8 mouse cellular contexts compared by ENCODE assay signal in the genomic region with DNA sequence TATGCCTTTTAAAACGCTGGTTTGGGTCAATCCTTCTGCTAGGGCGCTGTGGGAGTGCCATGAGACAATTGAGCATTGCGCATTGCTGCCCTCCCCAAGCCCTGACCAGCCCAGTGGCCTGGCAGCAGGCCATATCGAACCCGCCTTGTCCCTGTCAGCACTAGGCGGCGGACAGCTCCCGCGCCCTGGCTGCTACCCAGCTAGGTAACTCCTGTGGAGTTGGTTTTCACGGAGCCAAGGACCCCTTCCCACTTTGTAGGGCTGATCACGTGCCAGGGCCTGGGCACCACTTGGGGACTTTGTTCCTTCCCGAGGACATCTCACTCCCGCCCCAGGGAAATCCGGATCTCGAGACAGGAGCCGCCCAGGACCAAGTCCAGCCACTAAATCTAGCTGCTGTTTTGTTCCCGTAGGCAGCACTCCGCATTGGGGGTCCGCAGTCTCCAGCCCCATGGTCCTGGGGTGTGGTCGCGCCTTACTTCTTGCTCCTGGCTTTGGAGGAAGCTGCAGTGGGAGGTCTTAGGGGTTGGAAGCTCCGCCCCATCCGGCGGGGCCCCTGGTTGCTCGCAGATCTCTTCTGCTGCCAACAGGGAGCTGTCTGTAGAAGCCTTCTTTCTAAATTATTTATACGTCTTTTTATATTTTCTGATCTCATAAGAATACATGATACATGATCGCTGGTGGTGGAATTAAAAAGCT. TPM values are rescaled to one million over a fixed set of nuclear protein-coding genes. Genes with fewer than 3 reads are reported as not detected.
DNase-seq lines count a peak whose midpoint lies in the region; ATAC-seq and TF ChIP-seq lines count a peak whose summit lies in the region.

No protein-coding gene starts in this region.

- no peak overlapping the region for H3K9ac ChIP-seq in liver, embryonic 12.5 days
- H3K9ac ChIP-seq in hindbrain, embryonic 16.5 days (ENCODE audit: low read depth, low read length): peak overlapping the region; percentile 19; the same call in 1 of the 2 replicates
- H3K9ac ChIP-seq in midbrain, embryonic 11.5 days (ENCODE audit: low read length): no peak overlapping the region; the same call in 1 of the 2 replicates
- no peak overlapping the region for H3K9ac ChIP-seq in stomach, postnatal 0 days (ENCODE audit: low read length)

- WGBS in liver, embryonic 12.5 days (ENCODE audit: insufficient replicate concordance): 9% methylated on average over 27 of the region's 27 CpGs
- WGBS in hindbrain, embryonic 16.5 days: 5% methylated on average over 27 of the region's 27 CpGs
- WGBS in midbrain, embryonic 11.5 days: 7% methylated on average over 27 of the region's 27 CpGs
- WGBS in stomach, postnatal 0 days: 8% methylated on average over 27 of the region's 27 CpGs

- no peaks in the 10 kb centered on the region for H3K9me3 ChIP-seq in liver, embryonic 12.5 days (replicated peaks)
- no peaks in the 10 kb centered on the region for H3K9me3 ChIP-seq in hindbrain, embryonic 16.5 days (ENCODE audit: control insufficient read depth, low read length)
- H3K9me3 ChIP-seq in midbrain, embryonic 11.5 days (ENCODE audit: control insufficient read depth, low read length): no peaks in the 10 kb centered on the region
- H3K9me3 ChIP-seq in stomach, postnatal 0 days (ENCODE audit: control insufficient read depth, low read length): no peaks in the 10 kb centered on the region

- DNase-seq in liver: peak; percentile 24
- peak; percentile 70 for DNase-seq in adrenal gland, postnatal 14 days
- DNase-seq in embryo, embryonic 10.5 days (ENCODE audit: low spot score): peak; percentile 66
- peak; percentile 89 for DNase-seq in midbrain, embryonic 11.5 days (ENCODE audit: low spot score, missing footprints)
- DNase-seq in stomach, postnatal 0 days (ENCODE audit: low spot score): peak; percentile 68

- no peak for TF ChIP-seq EP300 in stomach, postnatal 0 days (optimal IDR thresholded peaks at IDR 0.05)

- H3K4me3 ChIP-seq in liver, embryonic 12.5 days: no peak overlapping the region
- H3K4me3 ChIP-seq in hindbrain, embryonic 16.5 days (ENCODE audit: low read length): peak overlapping the region; percentile 25
- peak overlapping the region; percentile 7; the same call in 1 of the 2 replicates for H3K4me3 ChIP-seq in midbrain, embryonic 11.5 days (ENCODE audit: low read depth, low read length)
- H3K4me3 ChIP-seq in stomach, postnatal 0 days (ENCODE audit: low read depth, low read length): no peak overlapping the region

- H3K36me3 ChIP-seq in liver, embryonic 12.5 days: no peaks in the 10 kb centered on the region
- no peaks in the 10 kb centered on the region for H3K36me3 ChIP-seq in hindbrain, embryonic 16.5 days (ENCODE audit: control insufficient read depth, insufficient read depth, low read length)
- no peaks in the 10 kb centered on the region for H3K36me3 ChIP-seq in midbrain, embryonic 11.5 days (ENCODE audit: control insufficient read depth, insufficient read depth, low read length)
- no peaks in the 10 kb centered on the region for H3K36me3 ChIP-seq in stomach, postnatal 0 days (ENCODE audit: control insufficient read depth, insufficient read depth, low read length)

- no peak overlapping the region for H3K27ac ChIP-seq in liver, embryonic 12.5 days
- H3K27ac ChIP-seq in hindbrain, embryonic 16.5 days (ENCODE audit: low read depth, low read length): no peak overlapping the region
- no peak overlapping the region for H3K27ac ChIP-seq in midbrain, embryonic 11.5 days (ENCODE audit: low read depth, low read length)
- no peak overlapping the region for H3K27ac ChIP-seq in stomach, postnatal 0 days (replicated peaks)

- peaks cover 8% of the 10 kb centered on the region; the same call in 1 of the 2 replicates for H3K27me3 ChIP-seq in liver, embryonic 12.5 days (replicated peaks)
- no peaks in the 10 kb centered on the region for H3K27me3 ChIP-seq in hindbrain, embryonic 16.5 days (replicated peaks; ENCODE audit: control insufficient read depth, insufficient read depth, low read length)
- H3K27me3 ChIP-seq in midbrain, embryonic 11.5 days (ENCODE audit: control insufficient read depth, insufficient read depth, low read length): 0 out of 2 replicates have a peak, but pooled peaks cover 4% of the 10 kb centered on the region
- no peaks in the 10 kb centered on the region for H3K27me3 ChIP-seq in stomach, postnatal 0 days (ENCODE audit: control insufficient read depth, insufficient read depth, low read length)

- ATAC-seq in liver, embryonic 12.5 days: no peak
- peak; percentile 77 for ATAC-seq in hindbrain, embryonic 16.5 days
- ATAC-seq in midbrain, embryonic 11.5 days (ENCODE audit: low FRiP score): no peak
- ATAC-seq in stomach, postnatal 0 days (ENCODE audit: low FRiP score, low TSS enrichment): peak; percentile 40; the same call in 1 of the 2 replicates
- ATAC-seq in activated CD4-positive, CD25-positive, alpha-beta regulatory T cell, adult 4 months: no peak

- H3K4me2 ChIP-seq in liver, embryonic 12.5 days: no peak overlapping the region
- peak overlapping the region; percentile 52 for H3K4me2 ChIP-seq in hindbrain, embryonic 16.5 days (ENCODE audit: low read length)
- H3K4me2 ChIP-seq in midbrain, embryonic 11.5 days: peak overlapping the region; percentile 39
- H3K4me2 ChIP-seq in stomach, postnatal 0 days (replicated peaks; ENCODE audit: low read depth): no peak overlapping the region

- no peaks in the 10 kb centered on the region for H3K4me1 ChIP-seq in liver, embryonic 12.5 days
- H3K4me1 ChIP-seq in hindbrain, embryonic 16.5 days (ENCODE audit: control insufficient read depth, insufficient read depth, low read depth, low read length): peaks cover 3% of the 10 kb centered on the region
- H3K4me1 ChIP-seq in midbrain, embryonic 11.5 days (ENCODE audit: control insufficient read depth, insufficient read depth, low read length): no peaks in the 10 kb centered on the region
- no peaks in the 10 kb centered on the region for H3K4me1 ChIP-seq in stomach, postnatal 0 days (replicated peaks; ENCODE audit: control insufficient read depth, insufficient read depth)

- TF ChIP-seq CTCF in stomach, postnatal 0 days (IDR thresholded peaks at IDR 0.05; ENCODE audit: low read depth): no peak

RNA-seq across cellular contexts. Expression of a gene that starts 26.8 kb away (rescaled TPM):
- polyA plus RNA-seq in liver, embryonic 12.5 days (2016; fragmentation: Nextera tagmentation; extraction: Ambion mirVana): 1.7 and 2.1 TPM in 2 replicates
- total RNA-seq in adrenal gland, postnatal 14 days (2021): 23.7 and 24.3 TPM in 2 replicates
- polyA plus RNA-seq in hindbrain, embryonic 16.5 days (2015; fragmentation: Nextera tagmentation; extraction: Ambion mirVana): 11.0 and 12.3 TPM in 2 replicates
- polyA plus RNA-seq in midbrain, embryonic 11.5 days (2014; fragmentation: Nextera tagmentation; extraction: Ambion mirVana): 6.4 and 7.0 TPM in 2 replicates
- 7.6 and 8.5 TPM in 2 replicates for polyA plus RNA-seq in stomach, postnatal 0 days (2015; fragmentation: Nextera tagmentation; extraction: Ambion mirVana)
- under 1 TPM; 0.46 to 0.79 TPM for polyA plus RNA-seq in activated CD4-positive, CD25-positive, alpha-beta regulatory T cell, adult 4 months (2017; shearing (Covaris generic))

Comparison
In these comparisons a context has a peak if more than half of its experiments do, and no peak if none do; other contexts are left out.
1. DNase-seq: peak in every context shown above with its lines; median percentile 89 in midbrain, embryonic 11.5 days; 70 in adrenal gland, postnatal 14 days; 68 in stomach, postnatal 0 days; 66 in embryo, embryonic 10.5 days; 24 in liver.
2. ATAC-seq: peak in hindbrain, embryonic 16.5 days (single experiment) and stomach, postnatal 0 days (single experiment); none in liver, embryonic 12.5 days (single experiment), midbrain, embryonic 11.5 days (single experiment) and activated CD4-positive, CD25-positive, alpha-beta regulatory T cell, adult 4 months (single experiment).
3. H3K4me2 ChIP-seq: peak in hindbrain, embryonic 16.5 days (single experiment) and midbrain, embryonic 11.5 days (single experiment); none in liver, embryonic 12.5 days (single experiment) and stomach, postnatal 0 days (single experiment).
4. H3K4me3 ChIP-seq: peak in hindbrain, embryonic 16.5 days (single experiment) and midbrain, embryonic 11.5 days (single experiment); none in liver, embryonic 12.5 days (single experiment) and stomach, postnatal 0 days (single experiment).